Mouse (Mus musculus) testis, adult 2 months (tissue): ENCODE measurements around the gene Wdfy2. TPM values are rescaled to one million over a fixed set of nuclear protein-coding genes. Genes with fewer than 3 reads are reported as not detected.

Experiments
- H3K27ac ChIP-seq: fragments of 200-500 bp; 2 replicates; pipeline ENCODE4 v1.5.1; 2012; ENCODE audit warnings: low read depth, low read length; ENCODE audit not compliant: control insufficient read depth, insufficient read depth
- H3K27me3 ChIP-seq: fragments of 200-500 bp; 2 replicates; pipeline ENCODE4 v1.6.1; 2012; ENCODE audit warnings: mild to moderate bottlenecking, low read length, moderate library complexity; ENCODE audit not compliant: control insufficient read depth, insufficient read depth
- H3K36me3 ChIP-seq: fragments of 200-500 bp; 2 replicates; pipeline ENCODE4 v1.6.1; 2012; ENCODE audit warnings: mild to moderate bottlenecking, low read length; ENCODE audit not compliant: control insufficient read depth, insufficient read depth
- H3K4me1 ChIP-seq: fragments of 200-500 bp; 2 replicates; pipeline ENCODE4 v1.6.1; 2012; ENCODE audit warnings: low read length; ENCODE audit not compliant: control insufficient read depth, insufficient read depth
- H3K4me3 ChIP-seq: fragments of 200-500 bp; 2 replicates; pipeline ENCODE4 v1.5.1; 2012; ENCODE audit warnings: low read depth, mild to moderate bottlenecking, low read length, moderate library complexity, mixed read lengths; ENCODE audit not compliant: control insufficient read depth
- CTCF ChIP-seq: fragments of 200-500 bp; IDR thresholded peaks from 2 replicates; pipeline ENCODE4 v1.5.1; 2012; ENCODE audit warnings: low read depth, mild to moderate bottlenecking, inconsistent platforms, low read length, moderate library complexity; ENCODE audit not compliant: control insufficient read depth, insufficient read depth, insufficient replicate concordance
- POLR2A ChIP-seq: fragments of 200-500 bp; IDR thresholded peaks from 2 replicates; pipeline ENCODE4 v1.6.1; 2012; ENCODE audit warnings: low read depth, mild to moderate bottlenecking, inconsistent platforms, low read length, moderate library complexity; ENCODE audit not compliant: control insufficient read depth
- polyA plus RNA-seq: library from polyadenylated mRNA; depleted of rRNA; stranded (reverse); fragments of >200 nt; gene quantifications from 2 replicates; pipeline ENCODE4 v1.2.3, GENCODE M21; 2012

Gene Wdfy2
- polyA plus RNA-seq, 1 experiment = 4.1 TPM

DNA sequence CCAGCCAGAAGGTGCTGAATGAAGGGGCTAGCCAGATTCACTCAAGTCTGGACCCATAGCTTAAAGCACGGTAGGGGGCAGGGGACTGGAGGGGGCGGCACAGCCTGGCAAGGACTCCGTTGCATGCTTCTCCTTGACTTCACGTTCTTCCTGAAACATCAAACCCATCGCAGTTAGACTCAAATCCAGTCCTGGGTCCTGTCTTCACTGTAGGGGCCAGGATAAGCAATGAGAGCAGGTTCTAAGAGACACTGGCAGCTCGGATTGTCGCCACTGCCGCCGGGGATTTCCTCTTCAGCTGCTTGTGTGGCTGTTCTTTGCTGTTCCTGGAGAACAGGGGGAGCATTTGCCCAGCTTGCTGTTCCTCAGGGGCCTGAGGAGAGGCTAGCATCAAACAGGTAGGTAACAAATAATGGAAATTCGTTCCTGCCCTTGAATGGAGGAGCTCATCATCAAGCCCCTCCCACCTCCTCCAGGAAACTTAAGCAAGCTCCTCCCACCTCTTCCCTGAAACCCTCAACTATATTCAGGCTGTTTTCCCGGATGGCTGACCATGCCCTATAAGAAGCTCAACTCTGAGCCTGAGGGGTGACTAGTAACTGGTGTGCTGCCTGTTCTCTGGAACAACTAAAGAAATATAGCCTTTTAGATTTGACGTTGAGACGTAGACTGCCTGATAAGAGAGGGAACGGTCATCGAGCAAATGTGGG lies 128.5 kb downstream of the Wdfy2 start:
- Histone ChIP-seq H3K4me1 (peaks cover 2% of the 10 kb centered on the region; the same call in 1 of the 2 replicates), H3K36me3 (no peaks in the 10 kb centered on the region), H3K27ac (no peak overlapping the region), H3K27me3 (no peaks in the 10 kb centered on the region), H3K4me3 (no peak overlapping the region)
- TF ChIP-seq POLR2A (no peak), CTCF (no peak)

DNA sequence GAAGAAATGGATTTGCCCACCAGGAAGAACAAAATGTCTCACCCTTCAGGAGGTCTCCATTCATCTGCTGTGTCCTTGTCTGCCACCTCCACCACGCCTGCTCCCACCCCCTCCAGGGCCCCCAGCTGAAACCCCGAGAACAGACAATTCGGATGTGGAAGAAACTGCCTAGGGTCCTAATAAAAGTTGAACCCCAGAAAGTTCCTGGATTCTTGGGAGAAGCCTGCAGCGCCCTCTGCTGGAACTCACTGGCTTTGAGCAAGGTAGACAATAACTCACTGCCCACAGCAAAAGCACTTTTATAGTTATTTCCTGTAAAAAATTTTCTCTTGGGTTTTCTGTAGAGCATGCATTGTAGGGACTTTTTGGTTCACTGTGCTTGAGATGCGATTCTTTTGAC lies 137.6 kb downstream of the Wdfy2 start:
- Histone ChIP-seq H3K36me3 (no peaks in the 10 kb centered on the region), H3K27me3 (no peaks in the 10 kb centered on the region), H3K4me1 (no peaks in the 10 kb centered on the region; the same call in 1 of the 2 replicates), H3K27ac (no peak overlapping the region), H3K4me3 (no peak overlapping the region)
- TF ChIP-seq CTCF (peak; percentile 25; the same call in 1 of the 2 replicates), POLR2A (no peak)

DNA sequence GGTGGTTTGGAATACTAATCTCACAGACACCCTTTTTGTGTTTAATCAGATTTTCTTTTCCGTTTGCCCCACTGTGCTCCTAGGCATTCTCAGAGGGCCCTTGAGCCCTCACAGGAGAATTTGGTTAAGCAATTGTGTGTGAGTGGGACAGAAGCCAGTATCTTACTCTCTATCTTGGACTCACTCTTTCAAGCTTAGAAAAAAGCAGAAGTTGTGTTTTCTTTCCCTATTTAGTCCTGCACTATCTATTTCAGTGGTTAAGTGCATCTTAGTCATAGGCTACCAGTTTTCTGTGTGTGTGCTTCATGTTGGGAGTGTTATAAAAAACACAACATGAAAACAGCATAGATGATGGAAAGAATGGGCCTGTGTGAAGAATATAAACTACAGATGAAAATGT lies 142.3 kb downstream of the Wdfy2 start:
- Histone ChIP-seq H3K27me3 (no peaks in the 10 kb centered on the region), H3K36me3 (no peaks in the 10 kb centered on the region), H3K27ac (no peak overlapping the region)

DNA sequence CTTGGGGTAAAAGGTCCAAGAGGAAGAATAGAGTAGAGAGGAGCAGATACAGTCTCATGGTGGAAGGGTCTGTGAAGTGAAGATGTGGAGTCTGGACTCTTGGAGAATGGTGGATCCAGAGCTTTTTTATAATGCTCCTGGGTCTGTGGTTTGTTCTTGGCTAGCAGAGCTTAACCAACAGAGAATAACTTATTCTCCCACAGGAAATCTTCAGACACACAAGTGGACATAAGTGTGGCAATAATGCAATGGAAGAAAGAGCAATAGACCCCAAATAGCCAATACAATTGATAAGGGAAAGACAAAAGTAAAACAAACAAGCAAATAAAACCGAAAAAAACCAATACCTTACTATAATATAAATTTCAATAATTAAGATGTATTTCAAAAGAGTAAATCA lies 146.9 kb downstream of the Wdfy2 start, which contains the start of gene Defb48:
TSS of gene Defb48 (minus strand) at position 101 of the 400 bp plus-strand sequence.
- Histone ChIP-seq H3K27me3 (no peaks in the 10 kb centered on the region), H3K36me3 (no peaks in the 10 kb centered on the region), H3K4me3 (no peak within 1 kb of the TSS), H3K4me1 (no peaks in the 10 kb centered on the region), H3K27ac (no peak within 1 kb of the TSS)
- TF ChIP-seq CTCF = no peak

More for the DNA sequence above, 142.3 kb downstream of the Wdfy2 start:
- Histone ChIP-seq H3K4me3 (no peak overlapping the region), H3K4me1 (no peaks in the 10 kb centered on the region; the same call in 1 of the 2 replicates)
- TF ChIP-seq CTCF (no peak), POLR2A (no peak)

DNA sequence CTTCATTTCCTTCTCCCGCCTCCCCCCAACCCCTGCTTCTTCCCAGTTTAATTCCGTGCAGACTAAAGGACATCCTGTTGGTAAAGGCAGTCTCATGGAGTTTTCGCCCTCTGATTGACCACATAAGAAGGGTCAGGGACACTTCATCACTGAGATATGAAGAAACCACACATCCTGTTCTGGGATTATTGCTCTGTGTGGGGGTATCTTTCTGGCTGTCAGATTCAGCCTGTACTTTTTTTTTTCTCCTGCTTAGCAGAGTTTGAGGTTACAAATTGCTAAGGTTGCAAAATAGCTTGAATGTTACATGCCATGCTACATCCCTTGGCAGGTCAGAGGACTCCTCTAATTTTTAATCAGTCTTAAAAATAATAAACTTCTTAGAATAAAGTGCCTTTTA lies 153.8 kb downstream of the Wdfy2 start:
- Histone ChIP-seq H3K27me3 (no peaks in the 10 kb centered on the region), H3K36me3 (no peaks in the 10 kb centered on the region), H3K4me3 (no peak overlapping the region), H3K4me1 (no peaks in the 10 kb centered on the region), H3K27ac (no peak overlapping the region)
- TF ChIP-seq CTCF (no peak), POLR2A (no peak)

DNA sequence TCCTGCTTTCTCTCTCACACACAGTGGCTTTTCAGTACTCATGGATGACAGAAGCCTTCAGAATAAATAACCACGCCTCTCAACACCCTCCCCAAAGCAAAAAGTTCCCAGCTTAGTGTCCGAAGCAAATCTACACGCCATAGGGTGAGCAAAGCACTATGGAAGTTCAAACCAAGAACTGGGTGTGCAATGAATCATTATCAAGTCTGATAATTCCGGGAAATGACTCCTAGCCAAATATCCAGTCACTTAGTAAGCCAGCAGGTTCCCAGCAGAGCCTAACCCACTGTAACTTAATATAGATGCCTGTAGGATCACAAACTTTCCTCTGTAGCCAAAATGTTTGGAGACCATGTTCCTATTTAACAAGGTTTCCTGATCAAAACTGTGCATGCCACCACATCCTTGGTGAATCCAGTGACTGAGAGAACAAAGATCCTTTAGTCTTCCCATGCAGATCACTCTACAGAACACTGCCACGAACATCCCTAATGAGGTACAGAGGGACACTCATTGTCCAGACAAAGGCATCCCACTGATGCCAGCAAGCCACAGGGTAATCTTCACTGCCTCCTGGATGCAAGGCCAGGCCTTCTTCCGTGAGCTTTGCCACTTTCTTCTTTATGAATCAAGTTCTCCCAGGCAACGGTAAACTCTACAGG lies 154.5 kb downstream of the Wdfy2 start:
- Histone ChIP-seq H3K27me3 (no peaks in the 10 kb centered on the region), H3K36me3 (no peaks in the 10 kb centered on the region), H3K4me3 (no peak overlapping the region), H3K27ac (no peak overlapping the region), H3K4me1 (no peaks in the 10 kb centered on the region)
- TF ChIP-seq POLR2A = no peak
- no peak for TF ChIP-seq CTCF

DNA sequence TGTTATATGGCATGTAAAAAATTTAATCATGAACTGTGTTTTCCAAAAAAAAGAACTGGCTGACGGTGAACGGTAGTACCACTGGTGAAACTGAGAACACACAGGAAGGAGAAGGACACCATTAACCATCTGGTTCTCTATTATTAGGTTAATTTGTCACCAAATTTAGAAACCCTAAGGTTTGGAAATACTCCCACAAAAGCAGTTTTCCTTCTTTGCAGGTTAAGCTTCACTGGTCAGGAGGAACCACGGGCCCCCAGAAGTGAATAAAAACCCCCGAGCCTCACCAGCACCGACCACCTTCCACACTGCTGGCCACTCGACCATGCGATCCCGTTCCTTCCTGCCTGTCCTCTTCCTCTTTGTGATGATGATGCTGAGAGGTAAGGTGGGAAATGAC lies 160.3 kb downstream of the Wdfy2 start, which contains the start of gene Defb47:
TSS of gene Defb47 (plus strand) at position 301 of the 400 bp plus-strand sequence.
- Histone ChIP-seq H3K4me3 (no peak within 1 kb of the TSS), H3K36me3 (no peaks in the 10 kb centered on the region), H3K4me1 (no peaks in the 10 kb centered on the region), H3K27ac (no peak within 1 kb of the TSS), H3K27me3 (no peaks in the 10 kb centered on the region)
- TF ChIP-seq POLR2A = no peak
- TF ChIP-seq CTCF = no peak
